Mouse (Mus musculus) gastrocnemius, adult 18-20 months (tissue): ENCODE data around the gene Impdh1. TPM values are rescaled to one million over a fixed set of nuclear protein-coding genes. Genes with fewer than 3 reads are reported as not detected.
"Not testable (repeated sequence)": the region's sequence is repeated elsewhere in the genome, so short reads cannot be mapped to it uniquely, and the experiment has no call there.

ENCODE experiments used
- DNase-seq: peaks from one replicate; pipeline ENCODE4 v3.0.0; 2021; ENCODE audit warnings: low spot score
- microRNA-seq: library from miRNA; unstranded; fragments of <30 nt; microRNA quantifications from one replicate; pipeline ENCODE4 v1.2.0, GENCODE M21; 2021
- total RNA-seq, 2 experiments: library from RNA; stranded (reverse); gene quantifications; 2 replicates each; pipeline ENCODE4 v1.2.3; 2021

Gene Impdh1
- total RNA-seq, 2 experiments from 2014 or later = 9.2 to 12.8 TPM

DNA sequence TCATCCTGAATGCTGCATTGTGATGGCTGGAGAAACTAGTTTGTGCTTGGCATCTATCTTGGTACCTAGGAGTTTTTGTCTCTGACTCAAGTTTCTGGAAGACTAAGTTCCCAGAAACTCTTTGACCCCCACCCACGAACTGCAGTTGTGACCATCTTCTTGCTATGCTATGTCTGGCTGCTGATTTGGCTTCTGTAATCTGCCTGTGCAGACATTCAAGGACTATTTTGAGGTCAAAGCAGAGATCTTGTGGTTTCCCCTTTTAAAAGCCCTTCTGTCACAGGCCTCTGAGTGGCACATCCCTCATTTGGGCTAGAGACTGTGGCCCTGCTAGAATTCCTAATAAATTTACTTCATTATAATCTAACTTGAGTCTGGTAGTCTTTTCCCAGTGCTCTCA, 28.2 kb downstream of the Impdh1 start:
- DNase-seq = no peak

DNA sequence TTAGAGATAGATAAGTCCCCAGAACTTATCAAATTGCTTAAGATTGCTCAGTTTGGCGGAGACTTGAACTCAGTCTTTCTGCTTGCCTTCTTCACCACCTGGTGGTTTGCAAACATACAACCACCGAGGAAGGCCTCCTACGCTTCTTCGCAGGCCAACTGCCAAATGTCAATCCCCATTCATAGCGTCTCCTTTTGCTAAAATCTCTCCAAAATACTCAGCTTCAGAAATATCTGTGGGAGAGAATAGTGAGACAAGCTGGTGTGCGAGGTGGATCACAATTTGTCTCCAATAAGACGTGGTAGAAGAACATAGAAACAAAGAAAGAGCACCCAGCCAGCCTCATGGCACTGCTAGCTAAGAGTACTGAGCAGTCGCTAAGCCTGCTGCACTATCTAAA, 36.3 kb downstream of the Impdh1 start:
- DNase-seq = no peak

DNA sequence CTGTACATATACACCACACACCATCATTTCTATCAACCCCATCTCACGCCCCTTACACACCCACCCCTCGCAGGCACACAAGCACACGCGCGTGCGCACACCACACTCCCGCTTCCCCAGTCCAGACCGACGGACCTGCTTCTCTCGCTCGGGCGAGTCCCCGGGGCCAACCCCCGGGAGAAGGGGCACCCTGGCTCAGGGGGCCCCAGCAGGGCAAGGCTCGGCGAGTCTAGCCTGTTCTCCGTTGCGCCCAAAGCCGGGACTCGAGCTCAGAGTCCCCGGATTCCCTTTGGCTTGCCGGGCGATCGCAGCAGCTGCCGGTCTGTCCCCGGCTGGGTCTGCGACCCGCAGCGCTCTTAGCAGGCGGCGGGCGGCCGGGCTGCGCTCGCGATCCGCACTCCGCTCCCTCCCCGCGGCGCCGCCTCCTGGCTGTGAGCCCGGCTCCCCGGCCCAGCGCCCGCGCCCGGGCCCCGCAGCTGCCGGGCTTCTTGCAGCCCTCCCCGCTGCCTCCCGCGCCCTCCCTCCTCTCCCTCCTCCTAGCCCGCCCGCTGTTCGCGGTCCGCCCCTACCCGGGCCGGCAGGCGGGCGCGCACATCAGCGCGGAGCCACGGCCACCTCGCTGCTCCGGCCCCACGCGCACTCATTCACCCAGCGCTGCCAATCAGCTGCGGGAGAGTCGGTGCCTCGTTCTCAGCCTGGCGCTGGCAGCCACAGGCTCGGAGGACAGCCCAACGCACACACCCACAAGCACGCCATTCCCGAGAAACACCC, 37.1 kb downstream of the Impdh1 start, which contains the start of gene Prrt4:
TSS of gene Prrt4 (minus strand) at position 697 of the 771 bp plus-strand sequence.
- DNase-seq = peak; percentile 30

DNA sequence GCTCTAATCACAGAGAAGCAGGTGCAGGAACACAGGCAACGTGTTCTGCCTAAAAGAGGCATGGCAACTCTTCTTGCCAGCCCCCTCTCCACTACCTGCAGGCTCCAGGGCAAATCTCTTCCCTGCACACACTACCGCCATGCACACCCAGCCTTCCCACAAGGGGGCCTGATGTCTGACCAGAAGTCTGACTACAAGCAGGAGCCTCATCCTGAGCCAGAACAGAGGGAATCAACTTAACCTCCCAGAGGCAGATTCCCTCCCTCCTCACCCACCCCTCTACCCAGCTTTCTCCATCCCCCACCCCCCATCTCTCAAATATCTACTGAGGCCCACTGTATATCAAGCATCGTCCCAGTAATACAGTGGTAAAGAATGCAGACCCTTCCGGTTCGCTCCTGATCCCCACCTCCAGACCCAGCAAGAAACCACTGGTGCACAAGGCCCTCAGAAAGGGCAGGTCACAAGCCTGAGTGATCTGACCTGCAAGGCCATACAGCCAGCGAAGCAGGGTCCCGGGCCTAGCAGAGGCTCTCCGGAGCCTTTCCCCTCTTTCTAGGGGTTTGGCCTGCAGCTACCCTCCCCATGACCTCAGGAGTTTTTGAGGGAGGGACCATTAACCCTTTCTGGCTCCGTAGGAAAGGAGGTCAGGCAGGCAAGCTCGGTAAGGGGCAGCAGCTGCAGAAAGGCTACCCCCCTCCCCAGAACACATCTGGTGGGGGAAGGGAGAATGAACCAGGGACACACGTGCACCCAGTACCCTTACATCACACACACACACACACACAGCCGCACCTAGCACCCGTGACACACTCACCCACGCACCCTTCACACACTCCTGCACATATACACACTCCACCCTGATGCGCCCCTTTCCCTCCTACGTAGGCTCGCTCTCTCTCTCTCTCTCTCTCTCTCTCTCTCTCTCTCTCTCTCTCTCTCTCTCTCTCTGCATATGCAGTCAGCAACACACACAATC, 38.0 kb downstream of the Impdh1 start:
- no peak for DNase-seq

DNA sequence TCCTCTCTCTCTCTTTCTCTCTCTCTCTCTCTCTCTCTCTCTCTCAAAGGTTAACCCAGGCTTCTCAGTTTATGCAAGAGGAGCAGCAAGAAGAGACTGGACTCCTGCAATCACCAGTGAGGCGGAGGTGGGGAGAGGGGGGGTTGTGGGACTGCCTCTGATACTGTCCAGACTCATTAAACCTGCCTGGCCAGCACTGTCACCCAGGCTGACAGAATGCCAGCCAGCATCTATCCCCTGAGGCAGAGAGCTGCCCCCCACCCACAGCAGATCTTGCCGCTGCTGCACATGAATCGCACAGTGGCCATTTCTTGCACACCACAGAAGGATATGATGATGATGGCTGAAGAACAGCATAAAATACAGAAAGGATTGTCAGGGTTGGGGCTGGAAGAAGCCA, 41.1 kb downstream of the Impdh1 start:
- DNase-seq = no peak

DNA sequence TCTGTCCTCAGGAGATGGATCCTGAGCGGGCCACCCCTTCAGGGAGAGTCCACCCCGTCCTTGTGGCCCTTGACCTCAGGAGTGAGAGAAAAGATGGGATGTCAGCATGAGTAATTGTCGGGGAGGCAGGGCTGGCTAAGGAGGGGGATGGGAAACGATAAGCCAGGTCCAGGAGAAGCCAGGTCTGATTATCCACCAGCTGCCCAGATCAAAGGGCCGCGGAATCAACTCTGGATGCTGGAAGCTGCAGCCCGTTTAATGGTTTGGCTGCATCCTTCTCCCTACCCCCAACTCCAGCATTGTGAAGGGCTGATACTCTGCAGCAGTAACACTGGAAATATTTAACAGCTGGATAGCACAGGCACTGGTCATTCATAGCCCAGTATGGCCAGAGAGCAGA, 41.8 kb downstream of the Impdh1 start:
- DNase-seq = no peak

DNA sequence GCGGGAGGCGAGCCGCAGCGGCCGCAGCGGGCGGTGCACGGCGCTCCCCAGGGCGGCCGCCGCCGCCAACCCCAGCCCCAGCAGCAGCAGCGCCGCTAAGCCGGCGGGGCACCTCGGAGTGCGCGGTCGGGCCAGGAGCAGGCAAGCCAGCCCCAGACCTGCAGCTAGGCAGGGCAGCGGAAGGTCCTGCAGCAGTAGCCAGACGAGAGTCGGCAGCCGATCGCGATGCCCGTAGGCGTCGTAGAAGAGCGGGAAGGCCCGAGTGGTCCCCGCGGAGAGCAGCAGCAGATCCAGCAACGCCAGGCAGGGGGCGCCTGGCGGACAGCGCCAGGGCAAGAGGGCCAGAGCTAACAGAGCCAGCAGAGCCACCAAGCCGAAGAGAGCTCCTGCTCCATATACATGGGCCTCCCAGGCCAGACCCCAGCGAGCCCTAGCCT, 45.2 kb downstream of the Impdh1 start:
- peak; percentile 72 for DNase-seq

DNA sequence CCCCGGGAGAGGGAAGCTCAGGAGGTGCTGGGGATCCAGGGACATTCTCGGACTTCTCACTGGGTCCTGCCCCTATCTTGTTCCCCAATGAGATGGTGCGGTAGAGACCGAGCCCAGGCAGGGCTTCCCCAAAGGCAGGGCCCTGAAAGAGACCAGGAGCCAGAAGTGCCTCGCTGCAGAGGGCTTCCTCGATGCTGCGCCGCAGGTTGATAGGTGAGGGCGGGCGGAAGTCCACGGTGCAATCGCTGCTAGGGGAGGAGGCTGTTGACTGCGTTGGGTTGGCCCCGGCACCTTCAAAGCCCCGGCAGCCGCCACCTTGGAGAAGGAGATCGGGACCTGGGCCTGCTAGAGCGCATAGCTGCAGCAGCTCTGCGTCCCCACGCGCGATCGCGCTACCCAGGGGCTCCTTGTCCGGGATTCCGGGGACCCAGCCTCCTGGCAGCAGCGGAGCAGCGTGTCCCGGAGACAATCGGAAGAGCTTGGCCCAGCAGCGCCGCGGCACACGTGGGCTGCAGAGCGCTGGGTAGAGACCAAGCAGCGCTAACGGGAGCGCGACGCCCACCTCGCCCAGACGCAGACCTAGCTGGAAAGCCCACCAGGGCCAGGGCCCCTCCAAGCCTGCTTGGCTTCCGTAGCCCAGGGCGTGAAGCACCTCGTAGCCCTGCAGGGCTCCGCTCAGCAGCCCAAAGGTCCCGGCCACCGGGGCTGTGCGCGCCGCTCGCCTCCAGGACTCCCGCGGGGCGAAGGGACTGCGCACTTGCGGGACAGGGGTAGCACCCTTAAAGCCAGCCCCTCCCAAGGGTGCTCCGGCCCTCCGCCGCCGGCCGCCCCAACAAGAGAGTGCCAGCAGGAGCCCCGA, 45.9 kb downstream of the Impdh1 start:
- peak; percentile 11 for DNase-seq

DNA sequence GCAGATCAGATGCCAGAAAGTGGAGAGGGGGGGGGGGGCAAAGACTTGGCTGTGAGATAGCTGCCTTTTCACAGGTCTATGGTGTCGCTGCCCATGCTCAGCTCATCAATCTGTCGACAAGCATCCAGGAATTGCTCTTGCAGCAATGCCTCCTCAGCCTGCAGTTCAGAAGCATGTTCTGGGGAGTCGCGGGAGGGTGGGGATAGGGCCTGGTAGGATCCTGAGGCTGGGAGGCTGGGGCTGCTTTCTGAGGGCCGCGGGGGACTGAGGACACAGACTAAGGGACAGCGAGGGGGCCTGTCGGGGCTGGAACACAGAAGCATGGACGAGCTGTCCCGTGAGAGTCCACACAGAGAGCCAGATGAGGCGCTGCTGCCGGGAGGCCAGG, 46.5 kb downstream of the Impdh1 start:
- DNase-seq = no peak

DNA sequence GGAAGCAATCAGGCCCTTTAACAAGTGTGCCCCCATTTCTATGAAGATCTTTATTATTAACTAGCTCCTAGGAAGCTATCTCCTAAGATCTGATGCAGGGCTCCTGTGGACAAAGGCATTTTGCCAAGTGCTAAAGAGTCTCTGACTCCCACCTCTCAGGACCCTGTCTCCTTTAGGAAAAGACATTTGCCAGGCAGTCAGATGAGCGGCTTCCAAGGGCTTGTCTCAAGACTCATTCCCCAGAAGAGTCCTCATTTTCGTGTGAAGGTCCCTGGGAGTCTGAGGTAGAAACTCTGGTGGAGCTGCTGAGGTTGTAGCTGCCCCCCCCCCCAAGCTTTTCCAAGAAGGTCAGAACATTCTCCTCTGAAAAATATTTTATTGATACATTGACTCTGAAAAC, 47.3 kb downstream of the Impdh1 start:
- DNase-seq = no peak

DNA sequence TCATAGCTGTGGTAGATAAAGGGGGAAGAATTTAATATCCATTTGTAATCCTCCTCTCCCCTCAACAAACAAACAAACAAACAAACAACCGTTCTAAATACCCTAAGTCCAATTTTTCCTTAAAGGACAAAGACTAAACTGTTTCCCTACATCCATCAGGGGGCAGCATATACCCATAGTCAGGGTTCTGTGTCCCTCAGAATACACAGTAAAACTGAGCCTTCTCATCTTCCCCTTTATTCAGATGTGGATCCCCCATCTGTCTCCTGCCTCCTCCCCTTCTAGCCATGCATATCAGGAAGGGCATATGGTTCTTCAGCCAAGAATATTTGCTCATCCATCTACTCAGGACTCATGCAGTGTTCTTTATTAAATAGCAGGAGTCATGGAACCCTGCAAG, 50.0 kb downstream of the Impdh1 start:
- peak; percentile 47 for DNase-seq

DNA sequence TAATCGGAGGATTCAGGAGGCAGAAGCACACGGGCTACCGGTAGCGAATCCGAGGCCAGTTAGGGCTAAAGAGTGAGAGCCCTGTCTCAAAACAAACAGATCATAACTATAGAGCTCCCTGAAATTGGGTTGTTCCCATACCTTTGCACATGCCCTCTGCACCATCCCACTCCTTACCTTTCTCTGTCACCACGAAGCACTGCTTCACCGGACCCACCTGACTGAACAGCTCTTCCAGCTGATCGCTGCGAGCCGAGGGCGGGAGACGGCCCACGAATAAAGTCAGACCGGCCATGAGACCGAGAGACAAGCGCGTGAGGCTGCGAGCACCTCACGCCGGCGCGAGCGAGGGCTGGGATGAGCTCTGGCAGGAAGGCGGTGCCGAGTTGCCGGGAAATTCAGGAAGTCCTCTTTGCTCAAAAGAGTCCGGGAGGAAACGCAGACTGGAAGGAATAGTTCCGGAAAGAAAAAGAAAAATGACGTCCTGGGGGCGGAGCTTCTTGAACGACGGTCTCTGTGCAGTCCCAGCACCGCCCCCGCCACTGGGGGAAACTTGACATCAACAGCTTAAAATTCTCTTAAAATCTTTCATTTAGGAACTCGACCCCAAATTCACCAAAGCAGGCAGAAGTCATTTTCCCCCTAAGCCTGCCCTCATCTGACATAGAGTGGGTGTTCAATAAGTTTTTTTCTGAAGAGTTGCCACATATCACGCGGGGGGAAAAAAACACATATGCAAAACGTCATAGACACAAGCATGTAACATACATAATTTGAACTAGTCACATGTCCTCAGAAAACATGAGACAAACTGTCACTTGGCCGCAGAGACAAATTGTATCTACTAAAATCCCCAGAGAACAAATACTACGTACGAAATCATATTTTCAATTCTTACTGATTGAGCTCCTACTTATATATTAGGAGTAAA, 51.6 kb downstream of the Impdh1 start, which contains the start of gene Rbm28:
TSS of gene Rbm28 (minus strand) at position 693 of the 931 bp plus-strand sequence.
- DNase-seq = peak; percentile 92

DNA sequence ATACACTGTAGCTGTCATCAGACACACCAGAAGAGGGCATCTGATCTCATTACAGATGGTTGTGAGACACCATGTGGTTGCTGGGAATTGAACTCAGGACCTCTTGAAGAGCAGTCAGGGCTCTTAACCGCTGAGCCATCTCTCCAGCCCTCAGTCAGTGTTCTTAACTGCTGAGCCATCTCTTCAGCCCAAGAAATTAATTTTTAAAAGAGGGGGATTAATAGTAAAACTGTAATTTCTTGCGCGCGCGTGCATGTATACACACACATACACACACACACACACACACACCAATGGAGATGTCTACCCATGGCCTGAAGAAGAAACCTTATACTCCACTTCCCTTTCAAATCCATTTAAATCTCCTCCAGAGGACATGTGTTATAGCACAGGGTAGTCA, 54.9 kb downstream of the Impdh1 start:
- not testable (repeated sequence) for DNase-seq

DNA sequence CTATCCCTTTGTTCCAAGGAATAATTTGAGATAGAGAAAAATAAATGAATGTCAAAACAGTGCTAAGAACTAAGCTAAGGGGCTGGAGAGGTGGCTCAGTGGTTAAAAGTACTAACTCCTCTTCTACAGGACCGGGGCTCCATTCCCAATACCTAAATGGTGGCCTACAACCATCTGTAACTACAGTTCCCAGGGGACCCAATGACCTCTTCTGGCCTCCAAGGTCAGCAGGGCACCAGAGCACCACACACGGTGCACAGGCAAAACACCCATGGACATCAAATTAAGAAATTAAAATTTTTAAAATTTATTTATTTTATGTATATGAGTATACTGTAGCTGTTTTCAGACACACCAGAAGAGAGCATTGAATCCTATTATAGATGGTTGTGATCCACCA, 55.4 kb downstream of the Impdh1 start:
- no peak for DNase-seq

DNA sequence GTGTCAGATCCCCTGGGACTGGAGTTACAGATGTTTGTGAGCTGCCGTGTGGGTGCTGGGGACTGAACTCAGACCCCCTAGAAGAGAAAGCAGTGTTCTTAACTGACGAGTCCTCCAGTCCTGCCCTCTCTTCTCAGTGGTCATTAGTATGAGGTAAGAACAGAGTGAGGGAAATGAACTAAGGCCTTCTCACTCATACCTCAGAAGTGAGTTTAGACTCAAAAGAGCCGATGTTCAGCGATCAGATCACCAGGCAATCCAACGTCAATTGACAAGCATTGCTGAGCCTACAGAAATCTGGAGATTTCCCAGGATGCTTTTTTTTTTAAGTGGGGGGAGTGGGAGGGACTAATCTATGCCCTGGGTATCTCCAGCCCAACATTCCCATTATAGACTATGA, 59.8 kb downstream of the Impdh1 start:
- DNase-seq = no peak

Small RNA genes within 50 kb of the gene (microRNA-seq; reads per million reads assigned to microRNA genes)
- gene Gm24303 = not detected

Other genes starting within 250 kb of the Impdh1 start
- 10 to 100 TPM in 1 of 2 experiments, under 1 TPM in 1; 0.48 to 13.2 TPM for gene Lep, start 156.1 kb downstream of the Impdh1 start, total RNA-seq
- gene Rbm28, start 51.4 kb downstream of the Impdh1 start, total RNA-seq = 10 to 100 TPM; 12.9 to 15.2 TPM
- under 1 TPM; 0.30 to 1.00 TPM for gene Prrt4, start 36.8 kb downstream of the Impdh1 start, total RNA-seq
- gene Hilpda, start 56.1 kb upstream of the Impdh1 start, total RNA-seq = 1 to 10 TPM; 2.4 to 3.7 TPM
- gene Fam71f2, start 63.2 kb upstream of the Impdh1 start, total RNA-seq = not detected
- gene Fam71f1, start 102.8 kb upstream of the Impdh1 start, total RNA-seq = not detected
- 10 to 100 TPM; 71.3 to 96.1 TPM for gene Calu, start 131.7 kb upstream of the Impdh1 start, total RNA-seq
- under 1 TPM in 1 of 2 experiments, not detected in 1; 0.26 TPM for gene Opn1sw, start 172.1 kb upstream of the Impdh1 start, total RNA-seq
- gene Ccdc136, start 179.9 kb upstream of the Impdh1 start, total RNA-seq = 10 to 100 TPM; 11.8 to 12.2 TPM
- 100 to 1,000 TPM; 349 to 691 TPM for gene Flnc, start 216.9 kb upstream of the Impdh1 start, total RNA-seq